Mouse (Mus musculus): ENCODE results near the gene Enpep.

DNA sequence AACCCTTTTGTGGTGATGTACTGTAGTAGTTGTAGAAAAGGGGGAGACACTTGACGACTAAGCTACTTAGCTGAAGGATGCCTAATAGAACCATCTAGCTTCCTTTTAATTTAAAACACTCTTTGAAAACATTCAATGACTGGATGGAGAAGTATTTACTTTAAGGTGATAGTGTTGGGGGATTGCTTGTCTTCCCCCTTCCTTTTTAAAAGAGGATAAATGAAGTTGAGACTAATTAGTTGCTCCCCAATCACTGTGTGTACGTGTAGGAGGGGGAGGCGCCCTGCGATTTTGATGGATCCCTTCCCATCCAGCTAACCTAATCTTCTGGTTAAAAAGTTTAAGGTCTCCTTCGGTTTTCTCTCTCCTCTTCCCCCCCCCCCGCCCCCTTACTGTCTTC, 109.1 kb downstream of the Enpep start:
- no peak for TF ChIP-seq POLR2A (IDR thresholded peaks at IDR 0.05; ENCODE audit: borderline replicate concordance, low read depth, low read length)
- no peak for TF ChIP-seq CTCF (IDR thresholded peaks at IDR 0.05; ENCODE audit: low read depth, low read length)
